Mouse (Mus musculus): Measurements from ENCODE around the gene Sema3f. TPM values are rescaled to one million over a fixed set of nuclear protein-coding genes. Genes with fewer than 3 reads are reported as not detected.

Gene Sema3f
- polyA plus RNA-seq, 2 experiments: 0.69 to 3.5 TPM

DNA sequence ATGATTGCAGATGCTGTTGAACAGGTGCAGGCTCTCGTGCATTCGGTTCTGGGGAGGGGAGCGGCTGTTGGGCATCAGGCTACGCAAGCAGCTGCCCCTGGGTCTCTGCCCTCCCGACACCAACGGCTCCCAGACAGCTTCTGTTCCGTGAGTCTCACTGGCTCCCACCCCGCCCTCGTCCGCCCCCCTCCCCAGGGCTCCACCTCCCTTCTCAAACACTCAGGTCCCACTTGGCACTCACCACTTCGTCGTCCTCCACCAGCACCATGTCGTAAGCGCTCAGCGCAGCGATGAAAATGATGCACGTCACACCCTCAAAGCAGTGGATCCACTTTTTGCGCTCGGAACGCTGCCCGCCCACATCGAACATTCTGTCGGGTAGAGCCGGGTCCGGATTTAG is 34.0 kb downstream of the Sema3f start:
- H3K4me1 ChIP-seq (replicated peaks; ENCODE audit: control insufficient read depth in 2 of 2, insufficient read depth in 2 of 2, low read length in 1 of 2): peaks cover 0 to 7% of the 10 kb centered on the region in 2 experiments; a peak in 2 of 4 replicates
- H3K27ac ChIP-seq: no peak overlapping the region
- peaks cover 33% of the 10 kb centered on the region for H3K27me3 ChIP-seq (ENCODE audit: control insufficient read depth, insufficient read depth, low read length)
- H3K9ac ChIP-seq (replicated peaks): no peak overlapping the region
- peak overlapping the region; percentile 54 for H3K4me2 ChIP-seq (ENCODE audit: low read depth)
- H3K36me3 ChIP-seq (replicated peaks; ENCODE audit: control insufficient read depth, insufficient read depth, low read depth): no peaks in the 10 kb centered on the region
- peak overlapping the region in 1 of 2 experiments; percentile 1; a peak in 1 of 4 replicates for H3K4me3 ChIP-seq (ENCODE audit: insufficient read depth in 1 of 2, low read depth in 2 of 2, low read length in 2 of 2)
- ATAC-seq (ENCODE audit: insufficient read depth) (no peak), DNase-seq (ENCODE audit: low read depth in 3 of 3, low spot score in 3 of 3) (no peak)
- TF ChIP-seq CTCF (IDR thresholded peaks at IDR 0.05; ENCODE audit: low read depth) (no peak), EP300 (IDR thresholded peaks at IDR 0.05; ENCODE audit: low read depth) (no peak)
- WGBS (ENCODE audit: insufficient replicate concordance): 2% methylated on average over 25 of the region's 25 CpGs
- H3K9me3 ChIP-seq (ENCODE audit: control insufficient read depth, low read length): no peaks in the 10 kb centered on the region

- DNase-seq (ENCODE audit: low read depth in 3 of 3, low spot score in 3 of 3) (no peak), ATAC-seq (ENCODE audit: insufficient read depth) (peak; percentile 31; the same call in 1 of the 2 replicates)
- Histone ChIP-seq H3K9me3 (ENCODE audit: control insufficient read depth, low read length) (no peaks in the 10 kb centered on the region), H3K4me2 (ENCODE audit: low read depth) (peak overlapping the region; percentile 54), H3K27me3 (ENCODE audit: control insufficient read depth, insufficient read depth, low read length) (peaks cover 33% of the 10 kb centered on the region), H3K4me3 (ENCODE audit: insufficient read depth in 1 of 2, low read depth in 2 of 2, low read length in 2 of 2) (peak overlapping the region; percentile 1 to 21; a peak in 2 of 4 replicates), H3K9ac (replicated peaks) (no peak overlapping the region), H3K4me1 (replicated peaks; ENCODE audit: control insufficient read depth in 2 of 2, insufficient read depth in 2 of 2, low read length in 1 of 2) (peaks cover 0 to 7% of the 10 kb centered on the region in 2 experiments; a peak in 2 of 4 replicates), H3K36me3 (replicated peaks; ENCODE audit: control insufficient read depth, insufficient read depth, low read depth) (no peaks in the 10 kb centered on the region), H3K27ac (no peak overlapping the region)
- TF ChIP-seq CTCF (IDR thresholded peaks at IDR 0.05; ENCODE audit: low read depth) (peak; percentile 81), EP300 (IDR thresholded peaks at IDR 0.05; ENCODE audit: low read depth) (no peak)
- 1% methylated on average over 39 of the region's 39 CpGs for WGBS (ENCODE audit: insufficient replicate concordance)
These were observed 34.5 kb downstream of the Sema3f start for GRCm38 (mm10) chr9:107675671-107676301.

DNA sequence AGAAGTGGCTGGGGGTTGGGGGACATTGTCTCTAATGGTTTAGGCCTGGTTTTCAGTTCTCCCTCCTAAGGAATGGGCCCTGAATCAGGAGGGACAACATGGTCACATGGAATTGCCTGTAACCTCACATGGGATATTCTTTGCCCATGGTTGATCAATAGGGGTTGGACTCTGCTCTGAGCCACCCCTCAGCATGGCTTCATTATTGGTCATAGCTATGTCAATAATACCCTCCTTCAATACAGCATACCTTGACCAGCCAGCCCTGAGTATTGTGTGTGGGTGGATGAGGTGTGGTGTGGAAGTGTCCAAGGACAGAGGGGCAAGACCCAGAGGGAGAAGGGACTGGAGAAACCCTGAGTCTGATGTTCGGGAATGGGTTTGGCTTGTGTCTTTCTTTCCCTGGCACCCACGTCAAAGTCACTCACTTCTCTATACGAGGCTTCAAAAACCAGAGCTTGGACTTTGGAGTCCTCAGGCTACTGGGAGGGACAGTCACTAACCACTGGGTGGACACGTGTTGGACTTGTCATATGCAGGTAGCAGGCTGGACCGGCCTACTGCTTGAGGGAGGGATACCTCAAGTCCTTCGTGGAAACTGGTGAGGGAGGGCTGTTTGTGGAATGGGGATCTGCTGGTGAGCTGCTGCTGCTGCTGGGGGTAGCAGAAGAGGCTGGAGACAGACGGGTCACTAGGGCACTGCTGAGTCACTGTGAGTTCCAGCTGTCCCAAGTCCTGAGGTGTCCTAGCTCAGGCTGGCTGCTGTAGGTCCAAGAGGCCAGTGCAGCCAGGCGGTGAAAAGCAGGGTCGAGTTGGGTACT is 35.5 kb downstream of the Sema3f start:
- Histone ChIP-seq H3K4me1 (replicated peaks; ENCODE audit: control insufficient read depth in 2 of 2, insufficient read depth in 2 of 2, low read length in 1 of 2) (peaks cover 0 to 7% of the 10 kb centered on the region in 2 experiments; a peak in 2 of 4 replicates), H3K4me2 (ENCODE audit: low read depth) (no peak overlapping the region), H3K4me3 (ENCODE audit: insufficient read depth in 1 of 2, low read depth in 2 of 2, low read length in 2 of 2) (no peak overlapping the region), H3K27me3 (ENCODE audit: control insufficient read depth, insufficient read depth, low read length) (peaks cover 36% of the 10 kb centered on the region), H3K36me3 (replicated peaks; ENCODE audit: control insufficient read depth, insufficient read depth, low read depth) (no peaks in the 10 kb centered on the region), H3K9ac (replicated peaks) (no peak overlapping the region), H3K9me3 (ENCODE audit: control insufficient read depth, low read length) (no peaks in the 10 kb centered on the region), H3K27ac (no peak overlapping the region)
- TF ChIP-seq CTCF (IDR thresholded peaks at IDR 0.05; ENCODE audit: low read depth): no peak
- no peak for TF ChIP-seq EP300 (IDR thresholded peaks at IDR 0.05; ENCODE audit: low read depth)
- 51% methylated on average over 9 of the region's 9 CpGs for WGBS (ENCODE audit: insufficient replicate concordance)
- DNase-seq (ENCODE audit: low read depth in 3 of 3, low spot score in 3 of 3): no peak
- peak; percentile 49 for ATAC-seq (ENCODE audit: insufficient read depth)

DNA sequence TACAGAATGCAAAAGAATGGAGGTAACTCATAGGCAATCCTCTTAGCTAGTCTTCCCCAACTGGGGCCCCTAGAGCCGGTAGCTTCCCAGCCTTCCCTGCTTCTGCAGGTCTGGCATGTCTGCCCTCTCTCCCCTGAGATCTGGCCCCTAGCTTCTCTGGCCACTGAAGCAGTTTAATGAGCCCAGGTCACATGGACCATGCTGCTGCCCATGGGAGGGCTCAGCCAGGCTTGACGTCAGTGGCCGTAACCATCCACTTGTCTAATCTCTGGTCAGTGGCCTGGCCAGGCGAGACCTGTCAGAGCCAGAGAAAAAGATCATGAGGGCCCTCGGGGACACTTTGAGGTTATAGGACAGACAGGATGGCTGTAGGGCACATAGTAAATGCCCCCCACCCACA is 40.0 kb downstream of the Sema3f start:
- no peak overlapping the region for H3K4me2 ChIP-seq (ENCODE audit: low read depth)
- WGBS (ENCODE audit: insufficient replicate concordance): 64% methylated on average over 5 of the region's 5 CpGs
- H3K36me3 ChIP-seq (replicated peaks; ENCODE audit: control insufficient read depth, insufficient read depth, low read depth): no peaks in the 10 kb centered on the region
- H3K9me3 ChIP-seq (ENCODE audit: control insufficient read depth, low read length): no peaks in the 10 kb centered on the region
- no peak overlapping the region for H3K9ac ChIP-seq (replicated peaks)
- no peak overlapping the region for H3K4me3 ChIP-seq (ENCODE audit: insufficient read depth in 1 of 2, low read depth in 2 of 2, low read length in 2 of 2)
- TF ChIP-seq CTCF (IDR thresholded peaks at IDR 0.05; ENCODE audit: low read depth): no peak
- TF ChIP-seq EP300 (IDR thresholded peaks at IDR 0.05; ENCODE audit: low read depth): no peak
- H3K27ac ChIP-seq: no peak overlapping the region
- H3K4me1 ChIP-seq (replicated peaks; ENCODE audit: control insufficient read depth in 2 of 2, insufficient read depth in 2 of 2, low read length in 1 of 2): peaks cover 0 to 3% of the 10 kb centered on the region in 2 experiments; a peak in 2 of 4 replicates
- peaks cover 46% of the 10 kb centered on the region for H3K27me3 ChIP-seq (ENCODE audit: control insufficient read depth, insufficient read depth, low read length)
- DNase-seq (ENCODE audit: low read depth in 3 of 3, low spot score in 3 of 3): no peak
- no peak for ATAC-seq (ENCODE audit: insufficient read depth)

GRCm38 (mm10) chr9:107669480-107669945 is 40.8 kb downstream of the Sema3f start, which contains the start of gene Slc38a3:
Gene Slc38a3 (minus strand): TSS chr9:107669530.
- Histone ChIP-seq H3K9me3 (ENCODE audit: control insufficient read depth, low read length) (no peaks in the 10 kb centered on the region), H3K4me1 (replicated peaks; ENCODE audit: control insufficient read depth in 2 of 2, insufficient read depth in 2 of 2, low read length in 1 of 2) (no peaks in the 10 kb centered on the region; a peak in 2 of 4 replicates), H3K4me2 (ENCODE audit: low read depth) (no peak within 1 kb of the TSS), H3K27me3 (ENCODE audit: control insufficient read depth, insufficient read depth, low read length) (peaks cover 43% of the 10 kb centered on the region), H3K27ac (no peak within 1 kb of the TSS), H3K4me3 (ENCODE audit: insufficient read depth in 1 of 2, low read depth in 2 of 2, low read length in 2 of 2) (no peak within 1 kb of the TSS), H3K9ac (replicated peaks) (no peak within 1 kb of the TSS), H3K36me3 (replicated peaks; ENCODE audit: control insufficient read depth, insufficient read depth, low read depth) (no peaks in the 10 kb centered on the region)
- DNase-seq (ENCODE audit: low read depth in 3 of 3, low spot score in 3 of 3) (no peak), ATAC-seq (ENCODE audit: insufficient read depth) (no peak)
- 70% methylated on average over 9 of the region's 9 CpGs for WGBS (ENCODE audit: insufficient replicate concordance)
- TF ChIP-seq EP300 (IDR thresholded peaks at IDR 0.05; ENCODE audit: low read depth) (no peak), CTCF (IDR thresholded peaks at IDR 0.05; ENCODE audit: low read depth) (no peak)
